Mouse (Mus musculus): ENCODE measurements around the gene Ankk1.

Gene Ankk1

GRCm38 (mm10) chr9:49426921-49427320, at the start of gene Ankk1:
Gene Ankk1, minus strand, starts transcription at chr9:49427021.
- DNase-seq, result no peak

- no peak for DNase-seq
These were observed 45.3 kb upstream of the Ankk1 start for GRCm38 (mm10) chr9:49472126-49472525.

- no peak for DNase-seq
These were observed 44.1 kb upstream of the Ankk1 start for GRCm38 (mm10) chr9:49470946-49471345.

- DNase-seq, result no peak
These were observed 43.2 kb upstream of the Ankk1 start for GRCm38 (mm10) chr9:49470006-49470405.

- DNase-seq, result no peak
These were observed 29.3 kb upstream of the Ankk1 start for GRCm38 (mm10) chr9:49456136-49456535.

- no peak for DNase-seq
These were observed 25.6 kb upstream of the Ankk1 start for GRCm38 (mm10) chr9:49452396-49452795.

- no peak for DNase-seq
These were observed 23.7 kb upstream of the Ankk1 start for GRCm38 (mm10) chr9:49450491-49450890.

GRCm38 (mm10) chr9:49442621-49443020, 15.8 kb upstream of the Ankk1 start:
- DNase-seq, result no peak

GRCm38 (mm10) chr9:49427478-49427877, 657 bp upstream of the Ankk1 start:
- DNase-seq, result no peak

GRCm38 (mm10) chr9:49425585-49425984, 1.2 kb downstream of the Ankk1 start:
- DNase-seq, result no peak

- DNase-seq, result no peak
These were observed 3.0 kb downstream of the Ankk1 start for GRCm38 (mm10) chr9:49423866-49424265.

GRCm38 (mm10) chr9:49410621-49411020, 16.2 kb downstream of the Ankk1 start:
- DNase-seq, result no peak

GRCm38 (mm10) chr9:49407028-49407427, 19.8 kb downstream of the Ankk1 start:
- DNase-seq, result peak; percentile 68

- DNase-seq, result no peak
These were observed 23.1 kb downstream of the Ankk1 start for GRCm38 (mm10) chr9:49403711-49404110.

GRCm38 (mm10) chr9:49396006-49396405, 30.8 kb downstream of the Ankk1 start:
- DNase-seq, result peak; percentile 12

- DNase-seq, result no peak
These were observed 34.6 kb downstream of the Ankk1 start for GRCm38 (mm10) chr9:49392242-49392641.

- no peak for DNase-seq
These were observed 40.7 kb downstream of the Ankk1 start for GRCm38 (mm10) chr9:49386119-49386518.

GRCm38 (mm10) chr9:49385301-49385700, 41.5 kb downstream of the Ankk1 start:
- no peak for DNase-seq

- no peak for DNase-seq
These were observed 42.0 kb downstream of the Ankk1 start for GRCm38 (mm10) chr9:49384855-49385254.

GRCm38 (mm10) chr9:49384041-49384440, 42.8 kb downstream of the Ankk1 start:
- DNase-seq, result no peak

- DNase-seq, result peak; percentile 18
These were observed 46.9 kb downstream of the Ankk1 start for GRCm38 (mm10) chr9:49379962-49380361.

- DNase-seq, result no peak
These were observed 52.9 kb downstream of the Ankk1 start for GRCm38 (mm10) chr9:49373946-49374345.

GRCm38 (mm10) chr9:49365763-49366162, 61.1 kb downstream of the Ankk1 start:
- DNase-seq, result no peak
